Mouse (Mus musculus) CH12.LX (cell line): ENCODE results near the gene Akt3. TPM values are rescaled to one million over a fixed set of nuclear protein-coding genes. Genes with fewer than 3 reads are reported as not detected.

ENCODE experiments used
- DNase-seq: peaks from one replicate; pipeline ENCODE4 v3.0.0-alpha.2; 2013; ENCODE audit errors: extremely low read depth
- H3K27ac ChIP-seq: 2 replicates; pipeline ENCODE4 v1.5.1; 2012; ENCODE audit warnings: low read depth, mild to moderate bottlenecking, control low read depth, moderate library complexity; ENCODE audit not compliant: insufficient read depth
- H3K27me3 ChIP-seq: replicated peaks from 2 replicates; pipeline ENCODE3; 2012; ENCODE audit warnings: inconsistent platforms
- H3K36me3 ChIP-seq, 2 experiments: replicated peaks in 1 of 2; 2 replicates each; pipeline versions ENCODE3 to v1.6.1; 2012; ENCODE audit warnings: inconsistent platforms in 1 of 2, low read length in 1 of 2, mild to moderate bottlenecking in 1 of 2, mixed read lengths in 1 of 2, moderate library complexity in 1 of 2; ENCODE audit not compliant: control insufficient read depth in 1 of 2, insufficient read depth in 1 of 2
- H3K4me1 ChIP-seq, 2 experiments: 2 replicates each; pipeline ENCODE4 v1.6.1; 2012; ENCODE audit warnings: inconsistent platforms in 1 of 2, moderate library complexity in 1 of 2; ENCODE audit not compliant: insufficient read depth in 2 of 2, control insufficient read depth in 1 of 2
- H3K4me2 ChIP-seq: 2 replicates; pipeline ENCODE4 v1.6.1; 2012; ENCODE audit warnings: low read depth, mild to moderate bottlenecking, control low read depth; ENCODE audit not compliant: poor library complexity, insufficient read depth, severe bottlenecking
- H3K4me3 ChIP-seq, 3 experiments: fragments of 150-350 bp in 1 of 3; sonication (generic) in 1 of 3; replicated peaks in 1 of 3; 2 replicates each; pipeline versions ENCODE3 to v1.5.1; 2011 to 2012; ENCODE audit warnings: low read depth in 2 of 3, low read length in 2 of 3, mild to moderate bottlenecking in 2 of 3, moderate library complexity in 2 of 3, control low read depth in 1 of 3, improper control_type of control experiment in 1 of 3, inconsistent platforms in 1 of 3, mixed read lengths in 1 of 3; ENCODE audit not compliant: poor library complexity in 1 of 3
- H3K79me2 ChIP-seq: replicated peaks from 2 replicates; pipeline ENCODE4 v1.6.1; 2012; ENCODE audit warnings: mild to moderate bottlenecking, moderate library complexity; ENCODE audit not compliant: control insufficient read depth, poor library complexity, insufficient read depth, severe bottlenecking; ENCODE audit errors: extremely low read depth
- H3K9ac ChIP-seq: 2 replicates; pipeline ENCODE4 v1.6.1; 2012; ENCODE audit warnings: low read depth, mild to moderate bottlenecking, control low read depth, moderate library complexity; ENCODE audit not compliant: insufficient read depth
- H3K9me3 ChIP-seq: replicated peaks from 2 replicates; pipeline ENCODE3; 2012; ENCODE audit warnings: low read length, inconsistent platforms, mixed read lengths
- BHLHE40 ChIP-seq: IDR thresholded peaks from 2 replicates; pipeline ENCODE4 v1.6.1; 2011; ENCODE audit warnings: mild to moderate bottlenecking, low read depth, low read length, improper control_type of control experiment
- CHD1 ChIP-seq: IDR thresholded peaks from 2 replicates; pipeline ENCODE4 v1.6.1; 2012; ENCODE audit warnings: low read depth, low read length, improper control_type of control experiment, inconsistent platforms
- CHD2 ChIP-seq: IDR thresholded peaks from 2 replicates; pipeline ENCODE4 v1.6.1; 2011; ENCODE audit warnings: low read length, improper control_type of control experiment
- CTCF ChIP-seq, 2 experiments: IDR thresholded peaks in 1 of 2; conservative IDR thresholded peaks in 1 of 2; 2 replicates each; pipeline ENCODE4 v1.5.1; 2011 to 2012; ENCODE audit warnings: low read depth in 2 of 2, low read length in 2 of 2, improper control_type of control experiment in 1 of 2, inconsistent platforms in 1 of 2, mild to moderate bottlenecking in 1 of 2, moderate library complexity in 1 of 2
- E2F4 ChIP-seq: IDR thresholded peaks from 2 replicates; pipeline ENCODE4 v1.6.1; 2011; ENCODE audit warnings: low read depth, low read length, improper control_type of control experiment; ENCODE audit not compliant: insufficient replicate concordance
- ELF1 ChIP-seq: IDR thresholded peaks from 2 replicates; pipeline ENCODE4 v1.6.1; 2014; ENCODE audit warnings: low read depth, mild to moderate bottlenecking, inconsistent platforms, low read length, improper control_type of control experiment
- EP300 ChIP-seq: IDR thresholded peaks from 2 replicates; pipeline ENCODE4 v1.6.1; 2011; ENCODE audit warnings: low read length, improper control_type of control experiment
- ETS1 ChIP-seq: conservative IDR thresholded peaks from 2 replicates; pipeline ENCODE4 v1.6.1; 2012; ENCODE audit warnings: low read depth, mild to moderate bottlenecking, inconsistent platforms, low read length, improper control_type of control experiment, moderate library complexity
- HCFC1 ChIP-seq: IDR thresholded peaks from 2 replicates; pipeline ENCODE4 v1.6.1; 2012; ENCODE audit warnings: low read depth, mild to moderate bottlenecking, inconsistent platforms, low read length, improper control_type of control experiment
- IRF4 ChIP-seq: IDR thresholded peaks from 2 replicates; pipeline ENCODE4 v1.6.1; 2014; ENCODE audit warnings: low read depth, mild to moderate bottlenecking, inconsistent platforms, low read length, improper control_type of control experiment
- JUN ChIP-seq: IDR thresholded peaks from 2 replicates; pipeline ENCODE4 v1.6.1; 2011; ENCODE audit warnings: low read depth, mild to moderate bottlenecking, low read length, improper control_type of control experiment, moderate library complexity; ENCODE audit not compliant: insufficient read depth
- JUND ChIP-seq: conservative IDR thresholded peaks from 2 replicates; pipeline ENCODE4 v1.6.1; 2011; ENCODE audit warnings: low read depth, low read length, improper control_type of control experiment
- KAT2A ChIP-seq: IDR thresholded peaks from 2 replicates; pipeline ENCODE4 v1.6.1; 2012; ENCODE audit warnings: low read length, improper control_type of control experiment, inconsistent platforms; ENCODE audit not compliant: insufficient replicate concordance
- MAFK ChIP-seq: IDR thresholded peaks from 2 replicates; pipeline ENCODE4 v1.6.1; 2011; ENCODE audit warnings: low read length, improper control_type of control experiment; ENCODE audit not compliant: insufficient replicate concordance
- MAZ ChIP-seq: IDR thresholded peaks from 2 replicates; pipeline ENCODE4 v1.6.1; 2012; ENCODE audit warnings: low read depth, mild to moderate bottlenecking, inconsistent platforms, low read length, improper control_type of control experiment, moderate library complexity
- MEF2A ChIP-seq: IDR thresholded peaks from 2 replicates; pipeline ENCODE4 v1.6.1; 2014; ENCODE audit warnings: low read depth, mild to moderate bottlenecking, inconsistent platforms, low read length, improper control_type of control experiment, borderline replicate concordance
- MYC ChIP-seq: IDR thresholded peaks from 2 replicates; pipeline ENCODE4 v1.6.1; 2011; ENCODE audit warnings: low read depth, mild to moderate bottlenecking, improper control_type of control experiment, low read length
- POLR2A ChIP-seq: IDR thresholded peaks from 2 replicates; pipeline ENCODE4 v1.6.1; 2011; ENCODE audit warnings: low read depth, mild to moderate bottlenecking, improper control_type of control experiment, low read length
- POLR2AphosphoS2 ChIP-seq: IDR thresholded peaks from 2 replicates; pipeline ENCODE4 v1.6.1; 2011; ENCODE audit warnings: low read depth, low read length, improper control_type of control experiment
- SIN3A ChIP-seq: IDR thresholded peaks from 2 replicates; pipeline ENCODE4 v1.6.1; 2012; ENCODE audit warnings: low read length, improper control_type of control experiment, inconsistent platforms
- SMC3 ChIP-seq: IDR thresholded peaks from 2 replicates; pipeline ENCODE4 v1.6.1; 2011; ENCODE audit warnings: low read depth, low read length, improper control_type of control experiment
- TBP ChIP-seq: conservative IDR thresholded peaks from 2 replicates; pipeline ENCODE4 v1.6.1; 2011; ENCODE audit warnings: low read depth, low read length, improper control_type of control experiment
- TCF12 ChIP-seq: IDR thresholded peaks from 2 replicates; pipeline ENCODE4 v1.6.1; 2014; ENCODE audit warnings: low read depth, mild to moderate bottlenecking, inconsistent platforms, low read length, improper control_type of control experiment
- UBTF ChIP-seq: IDR thresholded peaks from 2 replicates; pipeline ENCODE4 v1.6.1; 2012; ENCODE audit warnings: low read depth, mild to moderate bottlenecking, inconsistent platforms, low read length, improper control_type of control experiment, moderate library complexity
- USF1 ChIP-seq: IDR thresholded peaks from 2 replicates; pipeline ENCODE4 v1.6.1; 2014; ENCODE audit warnings: low read depth, mild to moderate bottlenecking, inconsistent platforms, low read length, improper control_type of control experiment
- ZC3H11A ChIP-seq: IDR thresholded peaks from 2 replicates; pipeline ENCODE4 v1.6.1; 2012; ENCODE audit warnings: low read depth, mild to moderate bottlenecking, inconsistent platforms, low read length, improper control_type of control experiment
- ZKSCAN1 ChIP-seq: IDR thresholded peaks from 2 replicates; pipeline ENCODE4 v1.6.1; 2012; ENCODE audit warnings: low read depth, inconsistent platforms, low read length, improper control_type of control experiment, borderline replicate concordance
- ZMIZ1 ChIP-seq: IDR thresholded peaks from 2 replicates; pipeline ENCODE4 v1.6.1; 2012; ENCODE audit warnings: low read depth, mild to moderate bottlenecking, inconsistent platforms, low read length, improper control_type of control experiment
- ZNF384 ChIP-seq: IDR thresholded peaks from 2 replicates; pipeline ENCODE4 v1.6.1; 2012; ENCODE audit warnings: low read depth, low read length, improper control_type of control experiment, inconsistent platforms
- dilution Hi-C: fragments of 300-500 bp; cut with MboI; formaldehyde crosslinking; loops from 2 replicates; pipeline ENCODE4 v1.14.3; 2020; ENCODE audit warnings: low sequenced_read_pairs; ENCODE audit not compliant: extremely low pct_unique_long_range_greater_than_20kb, extremely low pct_ligation_motif_present
- in situ Hi-C: fragments of 300-500 bp; cut with MboI; formaldehyde crosslinking; loops from 3 replicates; pipeline ENCODE4 v1.14.3; 2019; ENCODE audit warnings: low sequenced_read_pairs, low pct_ligation_motif_present, low pct_unique_long_range_greater_than_20kb, mixed read lengths
- polyA plus RNA-seq: library from polyadenylated mRNA; unstranded; fragments of >175 nt; gene quantifications from 2 replicates; pipeline ENCODE4 v1.2.1, GENCODE M21; 2012; ENCODE audit warnings: low read depth; ENCODE audit not compliant: insufficient read length
- total RNA-seq, 2 experiments: library from RNA; depleted of rRNA; stranded (reverse); fragments of 300-350 nt in 1 of 2; fragments of >200 nt in 1 of 2; gene quantifications; 2 replicates each; pipeline ENCODE4 v1.2.3; 2012 to 2014

The Akt3 gene
- total and polyA plus RNA-seq, 3 experiments: 0.34 to 1.3 (median 0.82) TPM

DNA sequence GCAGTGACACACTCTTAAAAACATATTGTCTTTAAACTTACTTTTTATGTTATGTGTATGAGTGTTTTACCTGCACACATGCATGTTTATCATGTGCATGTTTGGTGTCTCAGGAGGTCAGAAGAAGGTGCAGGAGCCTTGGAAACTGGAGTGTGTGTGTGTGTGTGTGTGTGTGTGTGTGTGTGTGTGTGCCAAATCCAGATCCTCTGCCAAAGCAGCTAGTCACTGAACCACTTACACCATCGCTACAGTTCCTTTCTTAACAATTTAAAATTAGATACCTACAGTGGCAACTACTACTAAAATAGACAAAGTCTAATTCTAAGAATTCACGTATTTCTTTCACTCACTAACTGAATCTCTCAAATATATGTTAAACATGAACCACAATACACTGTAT is 209.2 kb downstream of the Akt3 start:
- H3K4me2 ChIP-seq: no peak overlapping the region
- no peaks in the 10 kb centered on the region for H3K27me3 ChIP-seq
- H3K79me2 ChIP-seq: no peaks in the 10 kb centered on the region
- in situ Hi-C loops: no loop called here
- H3K27ac ChIP-seq: no peak overlapping the region
- no peaks in the 10 kb centered on the region; a peak in 1 of 4 replicates for H3K4me1 ChIP-seq
- H3K9me3 ChIP-seq: no peaks in the 10 kb centered on the region
- DNase-seq: no peak
- dilution Hi-C loops: no loop called here
- H3K9ac ChIP-seq: no peak overlapping the region
- no peak for TF ChIP-seq USF1
- TF ChIP-seq E2F4: no peak
- TF ChIP-seq MAZ: no peak
- no peak for TF ChIP-seq CHD1
- no peak for TF ChIP-seq TCF12
- no peak for TF ChIP-seq IRF4
- no peak for TF ChIP-seq POLR2AphosphoS2
- TF ChIP-seq MEF2A: no peak
- no peak for TF ChIP-seq ELF1
- no peak for TF ChIP-seq SMC3
- no peak for TF ChIP-seq ZNF384
- no peak for TF ChIP-seq JUN
- TF ChIP-seq ETS1: no peak
- no peak for TF ChIP-seq HCFC1
- no peak for TF ChIP-seq EP300
- no peak for TF ChIP-seq KAT2A
- TF ChIP-seq ZMIZ1: no peak
- TF ChIP-seq TBP: no peak
- TF ChIP-seq UBTF: no peak
- TF ChIP-seq ZC3H11A: no peak
- no peak overlapping the region for H3K4me3 ChIP-seq
- H3K36me3 ChIP-seq: no peaks in the 10 kb centered on the region

GRCm38 (mm10) chr1:177046963-177047362 is 211.0 kb downstream of the Akt3 start:
- dilution Hi-C loops: no loop called here
- H3K4me2 ChIP-seq: no peak overlapping the region
- H3K79me2 ChIP-seq: no peaks in the 10 kb centered on the region
- no peaks in the 10 kb centered on the region for H3K9me3 ChIP-seq
- in situ Hi-C loops: no loop called here
- no peaks in the 10 kb centered on the region for H3K27me3 ChIP-seq
- H3K27ac ChIP-seq: no peak overlapping the region
- DNase-seq: no peak
- TF ChIP-seq MYC: no peak
- TF ChIP-seq ZKSCAN1: no peak
- no peak for TF ChIP-seq POLR2A
- TF ChIP-seq ETS1: no peak
- no peak for TF ChIP-seq MAFK
- no peak for TF ChIP-seq MEF2A
- no peak for TF ChIP-seq CHD1
- no peak for TF ChIP-seq CHD2
- TF ChIP-seq KAT2A: no peak
- no peak for TF ChIP-seq BHLHE40
- TF ChIP-seq JUND: no peak
- TF ChIP-seq MAZ: no peak
- no peak for TF ChIP-seq ZNF384
- TF ChIP-seq CTCF (conservative IDR thresholded peaks at IDR 0.05 in 1 of 2, IDR thresholded peaks at IDR 0.05 in 1 of 2; ENCODE audit: low read depth in 2 of 2, low read length in 2 of 2): no peak
- no peak for TF ChIP-seq SIN3A
- no peak for TF ChIP-seq EP300
- no peak for TF ChIP-seq ZC3H11A
- TF ChIP-seq TBP: no peak
- TF ChIP-seq ELF1: no peak
- TF ChIP-seq IRF4: no peak
- no peaks in the 10 kb centered on the region for H3K36me3 ChIP-seq
- H3K9ac ChIP-seq: no peak overlapping the region
- H3K4me3 ChIP-seq: no peak overlapping the region
- H3K4me1 ChIP-seq: no peaks in the 10 kb centered on the region; a peak in 1 of 4 replicates
